Mouse (Mus musculus): ENCODE results near the gene Iqgap2. TPM values are rescaled to one million over a fixed set of nuclear protein-coding genes. Genes with fewer than 3 reads are reported as not detected.

Gene Iqgap2
- polyA plus RNA-seq, 1 experiment, result 15.5 TPM

DNA sequence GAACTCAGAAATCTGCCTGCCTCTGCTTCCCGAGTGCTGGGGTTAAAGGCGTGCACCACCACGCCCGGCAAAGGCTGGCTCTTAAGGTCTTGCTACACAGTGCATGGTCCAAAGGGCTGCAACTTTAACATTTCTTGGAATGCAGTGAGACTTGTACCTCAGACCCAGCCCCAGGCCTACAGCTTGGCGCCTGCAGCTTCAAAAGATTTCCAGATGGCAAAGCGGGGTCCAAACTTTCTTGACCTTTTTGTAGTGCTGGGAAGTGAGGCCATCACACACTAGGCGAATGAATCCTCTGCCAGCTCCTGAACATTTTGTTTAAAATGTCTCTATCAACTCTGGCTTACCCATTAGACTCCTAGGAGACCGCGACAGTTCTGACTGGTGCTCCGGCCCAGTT is 294.1 kb downstream of the Iqgap2 start:
- TF ChIP-seq CTCF (IDR thresholded peaks at IDR 0.05; ENCODE audit: control insufficient read depth, insufficient read depth, low read length), result no peak
- no peak for TF ChIP-seq POLR2A (IDR thresholded peaks at IDR 0.05; ENCODE audit: borderline replicate concordance, control insufficient read depth, low read depth, low read length)
- WGBS, result 88% methylated on average over 10 of the region's 10 CpGs
- Histone ChIP-seq H3K4me3 (replicated peaks; ENCODE audit: control insufficient read depth, low read depth, low read length) (no peak overlapping the region), H3K27ac (ENCODE audit: control insufficient read depth, insufficient read depth, low read depth, low read length, poor library complexity) (no peak overlapping the region), H3K4me1 (ENCODE audit: control insufficient read depth, insufficient read depth, low read length) (no peaks in the 10 kb centered on the region; the same call in 1 of the 2 replicates)

DNA sequence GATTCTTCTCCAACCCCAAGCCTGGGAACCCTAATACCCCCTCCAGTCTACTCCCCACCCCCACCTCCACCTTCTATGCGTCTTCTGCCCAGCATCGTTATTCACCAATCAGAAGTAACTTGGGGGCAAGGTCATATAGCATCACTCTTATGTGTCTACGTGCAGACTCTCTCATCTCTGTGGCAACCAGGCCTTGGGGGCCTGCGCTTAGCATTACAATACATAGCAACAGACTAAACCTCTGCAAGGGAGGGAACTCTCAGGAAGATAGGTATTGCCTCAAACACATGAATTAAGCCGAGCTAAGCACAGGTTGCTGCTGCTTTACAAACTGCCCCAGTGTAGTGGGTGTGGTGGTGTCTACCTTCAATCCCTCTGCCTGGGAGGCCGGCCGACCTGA is 295.0 kb downstream of the Iqgap2 start:
- TF ChIP-seq POLR2A (IDR thresholded peaks at IDR 0.05; ENCODE audit: borderline replicate concordance, control insufficient read depth, low read depth, low read length), result no peak
- TF ChIP-seq CTCF (IDR thresholded peaks at IDR 0.05; ENCODE audit: control insufficient read depth, insufficient read depth, low read length), result no peak
- no peak overlapping the region for H3K4me3 ChIP-seq (replicated peaks; ENCODE audit: control insufficient read depth, low read depth, low read length)
- H3K4me1 ChIP-seq (ENCODE audit: control insufficient read depth, insufficient read depth, low read length), result no peaks in the 10 kb centered on the region; the same call in 1 of the 2 replicates
- no peak overlapping the region for H3K27ac ChIP-seq (ENCODE audit: control insufficient read depth, insufficient read depth, low read depth, low read length, poor library complexity)
- WGBS, result 85% methylated on average over 7 of the region's 7 CpGs

- Histone ChIP-seq H3K4me1 (ENCODE audit: control insufficient read depth, insufficient read depth, low read length) (no peaks in the 10 kb centered on the region; the same call in 1 of the 2 replicates), H3K4me3 (replicated peaks; ENCODE audit: control insufficient read depth, low read depth, low read length) (no peak overlapping the region), H3K27ac (ENCODE audit: control insufficient read depth, insufficient read depth, low read depth, low read length, poor library complexity) (no peak overlapping the region)
- 69% methylated on average over 5 of the region's 5 CpGs for WGBS
- TF ChIP-seq POLR2A (IDR thresholded peaks at IDR 0.05; ENCODE audit: borderline replicate concordance, control insufficient read depth, low read depth, low read length) (no peak), CTCF (IDR thresholded peaks at IDR 0.05; ENCODE audit: control insufficient read depth, insufficient read depth, low read length) (no peak)
These were observed 295.8 kb downstream of the Iqgap2 start for GRCm38 (mm10) chr13:95595921-95596320.

DNA sequence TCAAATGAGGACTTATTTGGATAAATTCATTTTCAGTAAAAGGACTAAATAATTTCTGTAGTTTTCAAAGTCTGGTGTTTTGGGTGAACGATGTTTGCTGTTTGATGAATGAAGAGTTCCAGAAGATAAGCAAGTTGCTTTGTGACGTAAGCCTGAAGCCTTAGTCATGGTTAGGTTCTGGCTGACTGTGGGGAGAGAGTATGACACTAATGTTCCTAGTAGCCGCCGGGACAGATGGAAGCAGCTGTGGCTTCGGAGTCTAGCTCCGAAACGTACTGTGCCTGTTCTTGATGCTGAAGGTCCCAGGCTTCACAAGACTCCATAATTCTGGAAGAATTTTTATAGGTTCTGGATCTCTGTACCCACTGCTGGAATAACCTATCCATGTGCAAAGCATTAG is 296.3 kb downstream of the Iqgap2 start:
- TF ChIP-seq POLR2A (IDR thresholded peaks at IDR 0.05; ENCODE audit: borderline replicate concordance, control insufficient read depth, low read depth, low read length), result no peak
- no peak for TF ChIP-seq CTCF (IDR thresholded peaks at IDR 0.05; ENCODE audit: control insufficient read depth, insufficient read depth, low read length)
- Histone ChIP-seq H3K4me1 (ENCODE audit: control insufficient read depth, insufficient read depth, low read length) (no peaks in the 10 kb centered on the region; the same call in 1 of the 2 replicates), H3K4me3 (replicated peaks; ENCODE audit: control insufficient read depth, low read depth, low read length) (no peak overlapping the region), H3K27ac (ENCODE audit: control insufficient read depth, insufficient read depth, low read depth, low read length, poor library complexity) (no peak overlapping the region)
- 78% methylated on average over 7 of the region's 7 CpGs for WGBS

DNA sequence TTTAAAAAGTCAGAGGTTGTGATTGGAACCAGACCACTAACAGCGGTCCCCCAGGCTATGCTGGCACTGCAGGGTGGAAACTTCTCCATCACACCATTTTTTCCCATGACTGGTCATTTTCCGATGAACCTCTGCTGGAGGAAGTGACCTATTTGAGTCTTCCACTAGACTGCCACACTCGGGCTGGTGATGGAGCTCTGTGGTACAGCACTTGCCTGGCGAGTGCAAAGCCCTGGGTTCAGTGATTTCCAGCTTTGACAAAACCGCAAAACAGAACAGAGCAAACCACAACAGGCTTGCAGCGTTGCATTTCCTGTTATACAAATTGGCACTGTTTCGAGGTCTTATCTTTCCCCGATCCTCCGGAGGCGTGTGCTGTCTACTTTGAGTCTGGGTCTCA is 298.9 kb downstream of the Iqgap2 start:
- under 1% methylated on average over 10 of the region's 10 CpGs for WGBS
- Histone ChIP-seq H3K4me3 (replicated peaks; ENCODE audit: control insufficient read depth, low read depth, low read length) (no peak overlapping the region), H3K27ac (ENCODE audit: control insufficient read depth, insufficient read depth, low read depth, low read length, poor library complexity) (no peak overlapping the region), H3K4me1 (ENCODE audit: control insufficient read depth, insufficient read depth, low read length) (no peaks in the 10 kb centered on the region; the same call in 1 of the 2 replicates)
- TF ChIP-seq POLR2A (IDR thresholded peaks at IDR 0.05; ENCODE audit: borderline replicate concordance, control insufficient read depth, low read depth, low read length) (no peak), CTCF (IDR thresholded peaks at IDR 0.05; ENCODE audit: control insufficient read depth, insufficient read depth, low read length) (no peak)

DNA sequence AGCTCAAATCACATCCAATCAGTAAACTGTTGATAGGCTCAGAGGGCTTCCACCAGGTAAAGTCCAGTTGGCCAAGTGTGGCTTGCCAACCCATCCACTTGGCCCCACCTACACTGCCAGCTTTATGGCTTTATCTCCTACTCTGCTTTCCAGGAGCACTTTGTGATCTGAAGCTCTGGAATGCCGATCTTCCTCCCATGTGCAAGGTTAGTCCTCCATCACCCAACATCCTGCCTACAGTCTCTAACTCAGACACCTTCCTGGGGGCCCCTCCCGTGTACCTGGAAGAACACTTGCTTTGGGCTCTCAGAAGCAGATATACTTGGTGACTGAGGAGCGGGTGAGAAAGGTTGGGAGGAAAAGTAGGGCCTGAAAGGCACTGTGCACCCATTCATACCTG is 300.1 kb downstream of the Iqgap2 start:
- H3K4me1 ChIP-seq (ENCODE audit: control insufficient read depth, insufficient read depth, low read length), result no peaks in the 10 kb centered on the region; the same call in 1 of the 2 replicates
- H3K4me3 ChIP-seq (replicated peaks; ENCODE audit: control insufficient read depth, low read depth, low read length), result no peak overlapping the region
- WGBS, result 76% methylated on average over 3 of the region's 3 CpGs
- TF ChIP-seq CTCF (IDR thresholded peaks at IDR 0.05; ENCODE audit: control insufficient read depth, insufficient read depth, low read length) (no peak), POLR2A (IDR thresholded peaks at IDR 0.05; ENCODE audit: borderline replicate concordance, control insufficient read depth, low read depth, low read length) (no peak)
- no peak overlapping the region for H3K27ac ChIP-seq (ENCODE audit: control insufficient read depth, insufficient read depth, low read depth, low read length, poor library complexity)

DNA sequence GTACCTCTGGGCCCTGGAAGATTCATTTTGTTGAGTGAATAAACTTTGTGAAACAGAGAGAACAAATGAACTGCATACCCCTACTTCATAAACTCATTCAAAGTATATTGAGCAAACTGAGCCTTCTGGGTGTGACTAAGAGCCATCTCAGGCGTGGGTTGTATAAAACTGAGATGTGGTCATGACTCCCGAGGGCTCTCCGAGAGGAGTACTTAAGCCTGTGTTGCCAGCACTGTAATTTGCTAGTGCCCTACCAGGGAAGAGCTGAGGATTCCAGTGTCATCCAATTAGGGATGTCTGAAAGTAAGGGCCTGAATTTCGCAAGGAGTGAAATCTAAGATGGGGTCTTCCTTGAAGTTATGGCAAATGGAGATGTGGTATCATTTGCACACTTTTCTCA is 304.1 kb downstream of the Iqgap2 start:
- WGBS, result 81% methylated on average over 4 of the region's 4 CpGs
- TF ChIP-seq POLR2A (IDR thresholded peaks at IDR 0.05; ENCODE audit: borderline replicate concordance, control insufficient read depth, low read depth, low read length), result no peak
- TF ChIP-seq CTCF (IDR thresholded peaks at IDR 0.05; ENCODE audit: control insufficient read depth, insufficient read depth, low read length), result no peak
- H3K4me1 ChIP-seq (ENCODE audit: control insufficient read depth, insufficient read depth, low read length), result no peaks in the 10 kb centered on the region

GRCm38 (mm10) chr13:95584898-95585297 is 306.8 kb downstream of the Iqgap2 start:
- Histone ChIP-seq H3K4me1 (ENCODE audit: control insufficient read depth, insufficient read depth, low read length) (no peaks in the 10 kb centered on the region), H3K27ac (ENCODE audit: control insufficient read depth, insufficient read depth, low read depth, low read length, poor library complexity) (no peak overlapping the region), H3K4me3 (replicated peaks; ENCODE audit: control insufficient read depth, low read depth, low read length) (no peak overlapping the region)
- 36% methylated on average over 5 of the region's 5 CpGs for whole genome bisulfite sequencing
- TF ChIP-seq POLR2A (IDR thresholded peaks at IDR 0.05; ENCODE audit: borderline replicate concordance, control insufficient read depth, low read depth, low read length) (no peak), CTCF (IDR thresholded peaks at IDR 0.05; ENCODE audit: control insufficient read depth, insufficient read depth, low read length) (no peak)

More for the DNA sequence above, 304.1 kb downstream of the Iqgap2 start:
- no peak overlapping the region for H3K27ac ChIP-seq (ENCODE audit: control insufficient read depth, insufficient read depth, low read depth, low read length, poor library complexity)
- no peak overlapping the region for H3K4me3 ChIP-seq (replicated peaks; ENCODE audit: control insufficient read depth, low read depth, low read length)

Data from bone marrow, adult 2 months (tissue).